Mouse (Mus musculus) neural tube, embryonic 14.5 days (tissue): ENCODE results near the gene Grxcr1. TPM values are rescaled to one million over a fixed set of nuclear protein-coding genes. Genes with fewer than 3 reads are reported as not detected.

Experiments used
- ATAC-seq: fragments of 200-750 bp; cut with Nextera tagmentation; 2 replicates; pipeline ENCODE4 v1.8.0; 2017; ENCODE audit warnings: low read depth, mild to moderate bottlenecking, moderate TSS enrichment, moderate library complexity
- H3K27ac ChIP-seq: fragments of 300-500 bp; sonication (generic); 2 replicates; pipeline ENCODE4 v1.5.1; 2014; ENCODE audit warnings: low read depth, mild to moderate bottlenecking, control low read depth, low read length, moderate library complexity, mixed read lengths
- H3K27me3 ChIP-seq: fragments of 300-500 bp; sonication (generic); 2 replicates; pipeline ENCODE4 v1.6.1; 2014; ENCODE audit warnings: low read length; ENCODE audit not compliant: control insufficient read depth, insufficient read depth
- H3K36me3 ChIP-seq: fragments of 300-500 bp; sonication (generic); 2 replicates; pipeline ENCODE4 v1.6.1; 2014; ENCODE audit warnings: low read length, mixed read lengths; ENCODE audit not compliant: control insufficient read depth, insufficient read depth
- H3K4me1 ChIP-seq: fragments of 300-500 bp; sonication (generic); 2 replicates; pipeline ENCODE4 v1.6.1; 2014; ENCODE audit warnings: low read length; ENCODE audit not compliant: control insufficient read depth, insufficient read depth
- H3K4me2 ChIP-seq: fragments of 300-500 bp; sonication (generic); 2 replicates; pipeline ENCODE4 v1.6.1; 2014; ENCODE audit warnings: mild to moderate bottlenecking, low read depth, low read length, control low read depth
- H3K4me3 ChIP-seq: fragments of 300-500 bp; sonication (generic); 2 replicates; pipeline ENCODE4 v1.5.1; 2014; ENCODE audit warnings: low read depth, low read length, control low read depth, mixed read lengths
- H3K9ac ChIP-seq: fragments of 300-500 bp; sonication (generic); replicated peaks from 2 replicates; pipeline ENCODE4 v1.6.1; 2014; ENCODE audit warnings: low read depth, mild to moderate bottlenecking, control low read depth, low read length, mixed read lengths
- H3K9me3 ChIP-seq: fragments of 300-500 bp; sonication (generic); 2 replicates; pipeline ENCODE4 v1.6.1; 2016; ENCODE audit warnings: low read length; ENCODE audit not compliant: control insufficient read depth
- WGBS: fragments of 180-500 bp; shearing (Covaris S2); extraction: QIAGEN DNeasy Blood & Tissue Kit; methylation state at CpG from one replicate; pipeline ENCODE4 v1.1.7; 2014; 5-methylcytosine and 5-hydroxymethylcytosine counted together
- polyA plus RNA-seq: library from polyadenylated mRNA; unstranded; fragments of >200 nt; fragmentation: Nextera tagmentation; extraction: Ambion mirVana; gene quantifications from 2 replicates; pipeline ENCODE4 v1.2.1, GENCODE M21; 2014

Gene Grxcr1
- polyA plus RNA-seq, 1 experiment from 2014 or later, result not detected

- Histone ChIP-seq H3K27ac (no peak overlapping the region), H3K4me2 (no peak overlapping the region), H3K4me1 (no peaks in the 10 kb centered on the region), H3K4me3 (no peak overlapping the region), H3K9me3 (no peaks in the 10 kb centered on the region), H3K27me3 (no peaks in the 10 kb centered on the region), H3K9ac (no peak overlapping the region), H3K36me3 (no peaks in the 10 kb centered on the region)
- 47% methylated on average over 2 of the region's 2 CpGs for WGBS
- ATAC-seq, result no peak
Observed at GRCm38 (mm10) chr5:68120880-68121279, 89.2 kb downstream of the Grxcr1 start.

- no peak for ATAC-seq
- Histone ChIP-seq H3K36me3 (no peaks in the 10 kb centered on the region), H3K27me3 (no peaks in the 10 kb centered on the region), H3K9me3 (no peaks in the 10 kb centered on the region), H3K27ac (no peak overlapping the region), H3K4me2 (no peak overlapping the region), H3K4me3 (no peak overlapping the region), H3K9ac (no peak overlapping the region), H3K4me1 (no peaks in the 10 kb centered on the region)
- WGBS, result 69% methylated on average over 3 of the region's 3 CpGs
Observed at GRCm38 (mm10) chr5:68122883-68123282, 91.2 kb downstream of the Grxcr1 start.

GRCm38 (mm10) chr5:68125478-68125877 lies 93.8 kb downstream of the Grxcr1 start:
- no peaks in the 10 kb centered on the region for H3K9me3 ChIP-seq
- 94% methylated on average over 1 of the region's 1 CpGs for WGBS
- H3K36me3 ChIP-seq, result no peaks in the 10 kb centered on the region
- H3K4me1 ChIP-seq, result no peaks in the 10 kb centered on the region
- H3K27me3 ChIP-seq, result no peaks in the 10 kb centered on the region
- H3K27ac ChIP-seq, result no peak overlapping the region
- no peak overlapping the region for H3K4me2 ChIP-seq
- no peak overlapping the region for H3K9ac ChIP-seq
- ATAC-seq, result no peak
- no peak overlapping the region for H3K4me3 ChIP-seq

GRCm38 (mm10) chr5:68128421-68128820 lies 96.8 kb downstream of the Grxcr1 start:
- 14% methylated on average over 4 of the region's 4 CpGs for WGBS
- ATAC-seq, result peak; percentile 73

GRCm38 (mm10) chr5:68128821-68129608 lies 97.4 kb downstream of the Grxcr1 start:
- no peak for ATAC-seq
- Histone ChIP-seq H3K4me3 (no peak overlapping the region), H3K36me3 (no peaks in the 10 kb centered on the region), H3K9ac (no peak overlapping the region), H3K27me3 (no peaks in the 10 kb centered on the region), H3K4me2 (no peak overlapping the region), H3K9me3 (no peaks in the 10 kb centered on the region), H3K27ac (no peak overlapping the region), H3K4me1 (no peaks in the 10 kb centered on the region)
- WGBS, result 72% methylated on average over 3 of the region's 3 CpGs

More at GRCm38 (mm10) chr5:68128421-68128820, 96.8 kb downstream of the Grxcr1 start:
- Histone ChIP-seq H3K36me3 (no peaks in the 10 kb centered on the region), H3K4me2 (no peak overlapping the region), H3K4me3 (no peak overlapping the region), H3K9ac (no peak overlapping the region), H3K4me1 (no peaks in the 10 kb centered on the region), H3K27me3 (no peaks in the 10 kb centered on the region), H3K27ac (no peak overlapping the region), H3K9me3 (no peaks in the 10 kb centered on the region)

- H3K4me3 ChIP-seq, result no peak overlapping the region
- H3K36me3 ChIP-seq, result no peaks in the 10 kb centered on the region
- no peak overlapping the region for H3K9ac ChIP-seq
- no peaks in the 10 kb centered on the region for H3K4me1 ChIP-seq
- H3K27me3 ChIP-seq, result no peaks in the 10 kb centered on the region
- 67% methylated on average over 1 of the region's 1 CpGs for WGBS
- H3K9me3 ChIP-seq, result no peaks in the 10 kb centered on the region
- H3K27ac ChIP-seq, result no peak overlapping the region
- no peak overlapping the region for H3K4me2 ChIP-seq
- ATAC-seq, result no peak
Observed at GRCm38 (mm10) chr5:68146818-68147217, 115.2 kb downstream of the Grxcr1 start.

- WGBS, result 69% methylated on average over 3 of the region's 3 CpGs
- H3K36me3 ChIP-seq, result no peaks in the 10 kb centered on the region
- no peak overlapping the region for H3K27ac ChIP-seq
- peak; percentile 24; the same call in 1 of the 2 replicates for ATAC-seq
- H3K4me3 ChIP-seq, result no peak overlapping the region
- H3K4me2 ChIP-seq, result no peak overlapping the region
- H3K27me3 ChIP-seq, result no peaks in the 10 kb centered on the region
- no peaks in the 10 kb centered on the region for H3K4me1 ChIP-seq
- no peaks in the 10 kb centered on the region for H3K9me3 ChIP-seq
- H3K9ac ChIP-seq, result no peak overlapping the region
Observed at GRCm38 (mm10) chr5:68149946-68150345, 118.3 kb downstream of the Grxcr1 start.

GRCm38 (mm10) chr5:68150347-68151043 lies 118.9 kb downstream of the Grxcr1 start:
- Histone ChIP-seq H3K4me1 (no peaks in the 10 kb centered on the region), H3K9me3 (no peaks in the 10 kb centered on the region), H3K4me3 (no peak overlapping the region), H3K27ac (no peak overlapping the region), H3K27me3 (no peaks in the 10 kb centered on the region), H3K36me3 (no peaks in the 10 kb centered on the region), H3K9ac (no peak overlapping the region), H3K4me2 (no peak overlapping the region)
- ATAC-seq, result no peak
- WGBS, result 77% methylated on average over 4 of the region's 4 CpGs

- no peak for ATAC-seq
- no peaks in the 10 kb centered on the region for H3K4me1 ChIP-seq
- H3K27ac ChIP-seq, result no peak overlapping the region
- 73% methylated on average over 2 of the region's 2 CpGs for WGBS
- H3K36me3 ChIP-seq, result no peaks in the 10 kb centered on the region
- H3K9ac ChIP-seq, result no peak overlapping the region
- H3K4me2 ChIP-seq, result no peak overlapping the region
- H3K9me3 ChIP-seq, result no peaks in the 10 kb centered on the region
- H3K27me3 ChIP-seq, result no peaks in the 10 kb centered on the region
- H3K4me3 ChIP-seq, result no peak overlapping the region
Observed at GRCm38 (mm10) chr5:68162503-68162902, 130.9 kb downstream of the Grxcr1 start.
